In genomic region chr13:20207126-20207525, GRCm38 (mm10) we compare ENCODE assay signal across 11 mouse cellular contexts.
DNase-seq lines count a peak whose midpoint lies in the region; ATAC-seq and TF ChIP-seq lines count a peak whose summit lies in the region.
"Had no signal": no experiment of that assay in that cellular context is flagged by ENCODE, and none has a peak within 500 bp of the region (broad histone marks: within the 10 kb centered on the region; RNA-seq: fewer than 3 reads in every experiment).

No protein-coding gene starts in this region.

- H3K27ac ChIP-seq in hindbrain, postnatal 0 days, result no peak overlapping the region
- H3K27ac ChIP-seq in hindbrain, embryonic 12.5 days, result no peak overlapping the region
- H3K27ac ChIP-seq: heart, embryonic 15.5 days had no signal

- DNase-seq in hindbrain, postnatal 0 days (ENCODE audit: low spot score), result no peak
- DNase-seq in right cerebral cortex, postnatal 14 days, result peak; percentile 36
- no peak for DNase-seq in right cerebral cortex, postnatal 4 days
- DNase-seq in thymus, postnatal 4 days, result peak; percentile 64
- DNase-seq: kidney, adult 18-20 months; liver, postnatal 0 days had no signal

- no peaks in the 10 kb centered on the region for H3K9me3 ChIP-seq in hindbrain, postnatal 0 days (ENCODE audit: low read length)
- no peaks in the 10 kb centered on the region for H3K9me3 ChIP-seq in hindbrain, embryonic 12.5 days (replicated peaks)
- H3K9me3 ChIP-seq: heart, embryonic 15.5 days had no signal

- H3K4me3 ChIP-seq in hindbrain, postnatal 0 days (ENCODE audit: low read length), result no peak overlapping the region
- no peak overlapping the region for H3K4me3 ChIP-seq in hindbrain, embryonic 12.5 days
- H3K4me3 ChIP-seq: heart, embryonic 15.5 days had no signal

- H3K4me2 ChIP-seq in hindbrain, postnatal 0 days (ENCODE audit: low read depth, low read length), result no peak overlapping the region
- no peak overlapping the region for H3K4me2 ChIP-seq in hindbrain, embryonic 12.5 days (replicated peaks)
- H3K4me2 ChIP-seq: heart, embryonic 15.5 days had no signal

- TF ChIP-seq CTCF in hindbrain, postnatal 0 days (IDR thresholded peaks at IDR 0.05; ENCODE audit: low read depth), result no peak

- 56% methylated on average over 5 of the region's 5 CpGs for WGBS in hindbrain, postnatal 0 days
- 55% methylated on average over 5 of the region's 5 CpGs for WGBS in hindbrain, embryonic 12.5 days

- H3K27me3 ChIP-seq in hindbrain, postnatal 0 days (ENCODE audit: insufficient read depth, low read length), result no peaks in the 10 kb centered on the region
- no peaks in the 10 kb centered on the region for H3K27me3 ChIP-seq in hindbrain, embryonic 12.5 days
- H3K27me3 ChIP-seq: heart, embryonic 15.5 days had no signal

- H3K9ac ChIP-seq in hindbrain, postnatal 0 days (replicated peaks; ENCODE audit: low read length), result no peak overlapping the region
- H3K9ac ChIP-seq in hindbrain, embryonic 12.5 days, result no peak overlapping the region
- H3K9ac ChIP-seq: heart, embryonic 15.5 days; liver, postnatal 0 days had no signal

- peak; percentile 55; the same call in 1 of the 2 replicates for ATAC-seq in hindbrain, postnatal 0 days
- no peak for ATAC-seq in hindbrain, embryonic 12.5 days (ENCODE audit: low FRiP score)
- peak; percentile 35; the same call in 1 of the 2 replicates for ATAC-seq in megakaryocyte progenitor cell, adult 5-6 weeks (replicated peaks; ENCODE audit: poor library complexity)
- ATAC-seq in inflammation-experienced regulatory T-cells, adult 6 months, result no peak
- ATAC-seq: forebrain, embryonic 16.5 days; liver, postnatal 0 days had no signal

- H3K36me3 ChIP-seq in hindbrain, postnatal 0 days (ENCODE audit: insufficient read depth, low read length), result no peaks in the 10 kb centered on the region
- H3K36me3 ChIP-seq in hindbrain, embryonic 12.5 days, result no peaks in the 10 kb centered on the region
- H3K36me3 ChIP-seq: heart, embryonic 15.5 days had no signal

- H3K4me1 ChIP-seq in hindbrain, postnatal 0 days (ENCODE audit: insufficient read depth, low read length), result no peaks in the 10 kb centered on the region; the same call in 1 of the 2 replicates
- H3K4me1 ChIP-seq in hindbrain, embryonic 12.5 days, result no peaks in the 10 kb centered on the region

Comparison
In these comparisons a context has a peak if more than half of its experiments do, and no peak if none do; other contexts are left out.
1. ATAC-seq: peak in hindbrain, postnatal 0 days (single experiment) and megakaryocyte progenitor cell, adult 5-6 weeks (single experiment); none in hindbrain, embryonic 12.5 days (single experiment) and inflammation-experienced regulatory T-cells, adult 6 months (single experiment).
2. DNase-seq: peak in right cerebral cortex, postnatal 14 days (single experiment) and thymus, postnatal 4 days (single experiment); none in hindbrain, postnatal 0 days (single experiment) and right cerebral cortex, postnatal 4 days (single experiment).